Mouse (Mus musculus) kidney, embryonic 14.5 days (tissue): ENCODE data around the gene Endou. TPM values are rescaled to one million over a fixed set of nuclear protein-coding genes. Genes with fewer than 3 reads are reported as not detected.

Source experiments
- ATAC-seq: fragments of 200-750 bp; cut with Nextera tagmentation; 2 replicates; pipeline ENCODE4 v1.8.0; 2017; ENCODE audit warnings: moderate number of reproducible peaks, mild to moderate bottlenecking, moderate TSS enrichment, moderate library complexity; ENCODE audit not compliant: low FRiP score, low TSS enrichment
- H3K27ac ChIP-seq: fragments of 300-500 bp; sonication (generic); 2 replicates; pipeline ENCODE4 v1.5.1; 2014; ENCODE audit warnings: low read depth, mild to moderate bottlenecking, low read length, moderate library complexity, mixed read lengths
- H3K27me3 ChIP-seq: fragments of 300-500 bp; sonication (generic); 2 replicates; pipeline ENCODE4 v1.6.1; 2014; ENCODE audit warnings: mild to moderate bottlenecking, low read length; ENCODE audit not compliant: control insufficient read depth, insufficient read depth
- H3K36me3 ChIP-seq: fragments of 300-500 bp; sonication (generic); 2 replicates; pipeline ENCODE4 v1.6.1; 2014; ENCODE audit warnings: low read length, mixed read lengths; ENCODE audit not compliant: control insufficient read depth, insufficient read depth
- H3K4me1 ChIP-seq: fragments of 300-500 bp; sonication (generic); 2 replicates; pipeline ENCODE4 v1.6.1; 2014; ENCODE audit warnings: low read length, mixed read lengths; ENCODE audit not compliant: control insufficient read depth, insufficient read depth
- H3K4me2 ChIP-seq: fragments of 300-500 bp; sonication (generic); replicated peaks from 2 replicates; pipeline ENCODE4 v1.6.1; 2014; ENCODE audit warnings: low read depth, mild to moderate bottlenecking, low read length
- H3K4me3 ChIP-seq: fragments of 300-500 bp; sonication (generic); 2 replicates; pipeline ENCODE4 v1.5.1; 2014; ENCODE audit warnings: mild to moderate bottlenecking, low read length
- H3K9ac ChIP-seq: fragments of 300-500 bp; sonication (generic); 2 replicates; pipeline ENCODE4 v1.6.1; 2014; ENCODE audit warnings: low read depth, mild to moderate bottlenecking, low read length, moderate library complexity
- H3K9me3 ChIP-seq: fragments of 300-500 bp; sonication (generic); 2 replicates; pipeline ENCODE4 v1.6.1; 2016; ENCODE audit warnings: low read length; ENCODE audit not compliant: control insufficient read depth
- WGBS: fragments of 180-500 bp; shearing (Covaris S2); extraction: QIAGEN DNeasy Blood & Tissue Kit; methylation state at CpG from one replicate; pipeline ENCODE4 v1.1.7; 2014; 5-methylcytosine and 5-hydroxymethylcytosine counted together
- polyA plus RNA-seq: library from polyadenylated mRNA; unstranded; fragments of >200 nt; fragmentation: Nextera tagmentation; extraction: Ambion mirVana; gene quantifications from 2 replicates; pipeline ENCODE4 v1.2.1, GENCODE M21; 2014

The Endou gene
- polyA plus RNA-seq, result 0.20 and 0.34 TPM in 2 replicates

DNA sequence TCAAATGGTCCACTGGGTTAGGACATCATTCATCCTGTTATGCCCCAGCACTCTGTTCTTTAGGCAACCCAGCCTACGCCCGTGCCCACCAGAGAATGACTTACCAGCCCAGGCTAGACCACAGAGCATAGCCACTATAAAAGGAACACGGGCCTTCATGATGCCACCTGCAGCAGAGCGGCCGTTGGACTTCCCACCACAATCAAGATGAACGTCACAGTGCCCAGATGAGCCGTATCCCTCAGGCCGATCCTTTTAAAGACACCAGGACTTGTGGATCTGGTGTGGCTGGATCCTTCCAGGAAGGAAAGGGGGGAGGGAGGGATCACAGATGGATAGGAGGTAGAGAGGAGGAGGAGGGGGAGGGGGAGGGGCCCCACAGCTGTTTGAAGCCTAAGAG is at the start of gene Endou:
Gene Endou, minus strand, starts transcription at position 229 of the 400 bp plus-strand sequence.
- Histone ChIP-seq H3K4me2 (no peak within 1 kb of the TSS), H3K27ac (no peak within 1 kb of the TSS), H3K4me1 (0 out of 2 replicates have a peak, but pooled peaks cover 3% of the 10 kb centered on the region), H3K4me3 (no peak within 1 kb of the TSS), H3K36me3 (no peaks in the 10 kb centered on the region), H3K27me3 (no peaks in the 10 kb centered on the region), H3K9me3 (no peaks in the 10 kb centered on the region), H3K9ac (no peak within 1 kb of the TSS)
- ATAC-seq, result no peak
- WGBS, result 90% methylated on average over 8 of the region's 8 CpGs

DNA sequence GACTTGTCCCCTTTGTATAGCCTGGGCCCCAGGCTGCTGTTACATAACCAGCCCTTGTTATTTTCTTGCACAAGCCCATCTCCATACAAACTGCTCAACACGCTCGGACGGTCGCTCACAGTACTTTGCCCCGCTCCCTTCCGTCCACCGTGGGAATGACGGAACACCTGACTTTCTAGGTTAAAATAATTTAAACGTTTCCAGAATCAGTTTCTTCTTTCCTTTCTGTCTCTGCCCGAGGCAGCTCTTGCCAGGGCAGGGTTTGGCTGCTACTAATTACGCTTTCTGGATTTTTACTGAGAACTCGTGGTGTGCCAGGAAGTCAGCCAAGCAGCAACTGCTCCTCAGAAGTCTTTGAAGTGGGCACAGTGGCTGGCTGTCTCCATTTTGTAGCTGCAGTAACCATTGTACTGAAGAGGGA is 49.5 kb upstream of the Endou start:
- H3K4me3 ChIP-seq, result no peak overlapping the region
- 54% methylated on average over 12 of the region's 12 CpGs for WGBS
- no peak overlapping the region for H3K4me2 ChIP-seq
- no peaks in the 10 kb centered on the region for H3K9me3 ChIP-seq
- H3K36me3 ChIP-seq, result no peaks in the 10 kb centered on the region
- H3K27ac ChIP-seq, result peak overlapping the region; percentile 32; the same call in 1 of the 2 replicates
- H3K9ac ChIP-seq, result no peak overlapping the region
- no peaks in the 10 kb centered on the region; the same call in 1 of the 2 replicates for H3K27me3 ChIP-seq
- no peak for ATAC-seq
- H3K4me1 ChIP-seq, result peaks cover 44% of the 10 kb centered on the region

DNA sequence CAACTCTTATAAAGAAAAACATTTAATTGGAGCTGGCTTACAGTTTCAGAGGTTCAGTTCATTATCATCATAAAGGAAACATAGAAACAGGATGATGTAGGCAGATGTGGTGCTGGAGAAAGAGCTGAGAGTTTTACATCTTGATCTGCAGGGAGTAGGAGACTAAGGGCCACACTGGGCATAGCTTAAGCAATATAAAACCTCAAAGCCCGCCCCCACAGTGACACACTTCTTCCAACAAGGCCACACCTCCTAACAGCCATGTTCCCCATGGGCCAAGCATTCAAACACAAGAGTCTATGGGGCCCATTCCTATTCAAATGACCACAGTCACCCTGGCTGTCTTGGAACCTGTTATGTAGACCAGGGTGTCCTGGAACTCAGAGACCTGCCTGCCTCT is 48.4 kb upstream of the Endou start:
- Histone ChIP-seq H3K9me3 (no peaks in the 10 kb centered on the region), H3K9ac (no peak overlapping the region), H3K4me3 (no peak overlapping the region), H3K4me2 (no peak overlapping the region), H3K36me3 (no peaks in the 10 kb centered on the region), H3K4me1 (peaks cover 41% of the 10 kb centered on the region), H3K27ac (peak overlapping the region; percentile 37; the same call in 1 of the 2 replicates), H3K27me3 (no peaks in the 10 kb centered on the region; the same call in 1 of the 2 replicates)
- no peak for ATAC-seq
- WGBS, result 92% methylated on average over 1 of the region's 1 CpGs

DNA sequence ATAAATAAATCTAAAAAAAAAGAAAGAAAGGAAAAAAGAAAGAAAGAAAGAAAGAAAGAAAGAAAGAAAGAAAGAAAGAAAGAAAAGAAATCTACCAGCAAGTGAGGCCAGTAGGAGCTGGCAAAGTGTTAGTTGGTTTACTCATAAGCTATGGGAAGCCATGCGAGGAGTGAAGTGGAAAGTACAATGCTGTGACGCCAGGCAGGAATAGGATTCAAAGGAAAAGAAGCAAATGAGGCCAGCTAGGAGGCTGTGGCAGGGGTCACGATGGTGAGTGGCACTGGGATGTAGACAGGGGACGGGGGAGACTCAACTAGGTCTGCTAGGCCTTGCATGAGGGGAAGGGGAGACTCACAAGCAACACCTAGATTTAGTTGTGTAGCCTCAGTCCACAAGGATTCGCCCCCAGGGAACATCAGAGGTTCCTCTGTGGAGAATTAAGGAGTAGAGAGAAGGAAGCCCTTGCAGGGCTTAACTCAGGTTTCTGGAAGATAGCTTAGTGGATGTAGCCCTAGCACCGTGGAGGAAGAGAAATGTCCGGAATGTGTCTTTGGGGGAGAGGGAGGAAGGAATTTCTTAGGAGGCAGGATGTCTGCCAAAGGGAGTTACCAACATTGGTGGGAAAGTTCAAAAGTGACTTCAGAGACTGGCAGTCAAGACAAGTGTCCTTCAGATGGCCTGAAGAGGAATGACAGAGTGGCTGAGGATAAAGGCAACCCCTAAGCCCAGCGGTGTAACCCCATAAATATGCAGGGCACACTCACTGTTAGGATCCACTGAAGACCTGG is 47.4 kb upstream of the Endou start, which contains the start of gene Slc48a1:
Gene Slc48a1, plus strand, starts transcription at position 210 of the 788 bp plus-strand sequence.
- peak within 1 kb of the TSS; percentile 43 for H3K27ac ChIP-seq
- no peak within 1 kb of the TSS for H3K9ac ChIP-seq
- no peak within 1 kb of the TSS for H3K4me2 ChIP-seq
- WGBS, result 68% methylated on average over 8 of the region's 8 CpGs
- ATAC-seq, result no peak
- no peak within 1 kb of the TSS for H3K4me3 ChIP-seq
- H3K4me1 ChIP-seq, result peaks cover 49% of the 10 kb centered on the region
- no peaks in the 10 kb centered on the region for H3K27me3 ChIP-seq
- H3K9me3 ChIP-seq, result no peaks in the 10 kb centered on the region
- no peaks in the 10 kb centered on the region for H3K36me3 ChIP-seq

DNA sequence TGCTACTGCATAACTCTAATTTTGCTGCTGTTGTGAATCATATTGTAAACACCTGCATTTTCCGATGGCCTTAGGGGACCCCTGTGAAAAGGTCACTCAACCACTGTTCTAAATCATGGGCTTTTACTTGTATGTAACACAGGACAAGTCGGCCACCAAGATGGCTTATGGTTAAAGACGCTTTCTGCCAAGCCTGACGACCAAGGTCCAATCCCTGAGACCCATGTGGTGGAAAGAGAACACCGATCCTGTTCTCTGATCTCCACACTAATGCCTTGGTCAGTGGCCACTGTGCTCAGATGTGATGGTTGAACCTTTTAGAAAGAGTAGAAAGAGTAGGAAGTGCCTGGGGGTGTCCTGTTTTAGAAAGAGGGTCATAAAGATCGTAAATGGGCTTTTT is 45.8 kb upstream of the Endou start:
- no peak for ATAC-seq
- H3K4me1 ChIP-seq, result peaks cover 56% of the 10 kb centered on the region

DNA sequence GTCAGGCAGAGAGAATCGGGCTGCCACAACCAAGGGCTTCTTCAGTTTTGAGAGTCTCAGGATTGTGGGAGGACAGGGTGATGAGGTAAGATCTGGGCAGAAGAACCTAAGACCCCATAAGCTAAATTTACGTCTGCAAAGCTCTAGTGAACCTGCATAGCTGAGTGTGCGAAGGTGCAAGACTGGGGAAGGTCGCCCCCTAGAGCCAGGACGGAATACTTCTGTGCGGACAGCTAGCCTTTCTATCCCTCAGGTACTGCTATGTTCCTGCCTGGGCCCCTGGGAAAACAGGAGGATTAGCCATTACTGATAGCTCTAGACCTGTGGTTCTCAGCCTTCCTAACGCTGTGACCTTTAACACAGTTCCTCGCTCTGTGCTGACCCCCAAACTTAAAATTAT is 45.4 kb upstream of the Endou start:
- H3K36me3 ChIP-seq, result no peaks in the 10 kb centered on the region
- H3K9me3 ChIP-seq, result no peaks in the 10 kb centered on the region
- ATAC-seq, result 0 out of 2 replicates have a peak, but pooled peaks have one; percentile 32
- H3K9ac ChIP-seq, result no peak overlapping the region
- H3K27ac ChIP-seq, result no peak overlapping the region
- 12% methylated on average over 8 of the region's 8 CpGs for WGBS
- H3K4me1 ChIP-seq, result peaks cover 57% of the 10 kb centered on the region
- H3K4me3 ChIP-seq, result no peak overlapping the region
- H3K4me2 ChIP-seq, result no peak overlapping the region
- no peaks in the 10 kb centered on the region for H3K27me3 ChIP-seq

More for the DNA sequence above, 45.8 kb upstream of the Endou start:
- 69% methylated on average over 6 of the region's 6 CpGs for WGBS
- Histone ChIP-seq H3K4me2 (no peak overlapping the region), H3K9me3 (no peaks in the 10 kb centered on the region), H3K27ac (no peak overlapping the region), H3K9ac (no peak overlapping the region), H3K27me3 (no peaks in the 10 kb centered on the region), H3K4me3 (no peak overlapping the region), H3K36me3 (no peaks in the 10 kb centered on the region)

DNA sequence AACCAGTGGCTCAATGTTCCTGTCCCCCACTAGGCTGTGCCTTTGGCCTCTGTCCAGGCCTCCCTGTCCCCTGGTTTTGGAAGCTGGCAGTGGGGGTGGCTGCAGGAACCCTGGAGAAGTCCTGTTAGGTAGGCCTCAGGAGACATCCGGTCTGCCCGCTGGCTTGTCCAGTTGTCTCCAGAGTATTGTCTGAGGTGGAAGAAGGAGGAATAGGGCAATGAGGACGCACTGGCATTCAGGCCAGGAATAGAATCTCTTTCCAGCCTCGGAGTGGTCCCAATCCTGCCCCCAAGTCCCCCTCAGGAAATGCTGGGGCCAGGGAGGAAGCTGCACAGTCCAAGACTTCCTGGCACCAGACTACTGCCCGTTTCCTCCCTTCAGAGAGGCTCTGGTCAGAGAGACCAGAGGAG is 42.8 kb upstream of the Endou start:
- no peaks in the 10 kb centered on the region for H3K36me3 ChIP-seq
- H3K4me1 ChIP-seq, result peaks cover 43% of the 10 kb centered on the region
- peak overlapping the region; percentile 97 for H3K27ac ChIP-seq
- WGBS, result 53% methylated on average over 5 of the region's 5 CpGs
- no peaks in the 10 kb centered on the region for H3K9me3 ChIP-seq
- H3K4me3 ChIP-seq, result no peak overlapping the region
- 0 out of 2 replicates have a peak overlapping the region, but pooled peaks have one; percentile 31 for H3K9ac ChIP-seq
- peak; percentile 8; the same call in 1 of the 2 replicates for ATAC-seq
- no peak overlapping the region; the same call in 1 of the 2 replicates for H3K4me2 ChIP-seq
- no peaks in the 10 kb centered on the region for H3K27me3 ChIP-seq

DNA sequence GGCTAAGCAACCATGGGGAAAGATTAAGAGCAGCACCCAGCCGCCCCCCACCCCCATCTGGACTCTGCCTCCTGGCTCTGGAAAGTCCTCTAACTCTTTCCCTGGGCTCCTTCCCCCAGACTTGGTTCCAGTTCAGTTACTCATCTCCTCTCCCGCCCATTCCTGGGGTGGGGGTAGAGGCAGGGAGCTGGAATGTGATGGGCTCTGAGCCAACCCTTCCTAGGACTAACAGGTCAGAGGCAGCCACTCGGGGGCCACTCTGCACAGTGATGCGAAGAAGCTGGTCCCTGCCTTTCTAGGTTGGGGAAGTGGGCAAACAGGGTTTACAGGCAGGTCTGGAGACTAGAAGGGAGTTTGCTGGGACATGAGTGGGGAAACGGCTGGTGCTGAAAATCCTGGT is 42.0 kb upstream of the Endou start:
- no peak overlapping the region for H3K4me3 ChIP-seq
- peaks cover 39% of the 10 kb centered on the region for H3K4me1 ChIP-seq
- H3K4me2 ChIP-seq, result peak overlapping the region; percentile 17
- H3K9me3 ChIP-seq, result no peaks in the 10 kb centered on the region
- peak overlapping the region; percentile 97 for H3K27ac ChIP-seq
- peak overlapping the region; percentile 34; the same call in 1 of the 2 replicates for H3K9ac ChIP-seq
- no peaks in the 10 kb centered on the region for H3K36me3 ChIP-seq
- no peaks in the 10 kb centered on the region for H3K27me3 ChIP-seq
- WGBS, result 10% methylated on average over 5 of the region's 5 CpGs
- ATAC-seq, result peak; percentile 91

DNA sequence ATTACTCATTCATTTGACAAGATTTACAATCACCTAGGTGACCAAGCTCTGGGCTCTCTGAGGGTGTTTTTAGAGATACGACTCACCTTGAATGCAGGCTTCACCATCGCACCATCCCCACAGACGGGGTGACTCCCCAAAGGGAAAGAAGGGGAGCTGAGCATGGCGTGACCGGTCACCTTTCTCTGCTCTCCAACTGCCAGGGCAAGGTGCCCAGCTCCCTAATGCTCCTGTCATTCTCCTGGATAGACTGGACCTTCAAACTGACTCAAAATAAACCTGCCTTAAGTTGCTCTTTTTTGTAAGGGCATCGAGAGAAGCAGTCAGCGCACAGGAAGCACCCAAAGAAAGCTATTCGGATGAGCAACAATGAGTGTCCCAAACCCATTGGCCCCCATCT is 39.1 kb upstream of the Endou start:
- Histone ChIP-seq H3K9ac (no peak overlapping the region), H3K27me3 (peaks cover 9% of the 10 kb centered on the region; the same call in 1 of the 2 replicates), H3K4me2 (no peak overlapping the region), H3K4me3 (no peak overlapping the region), H3K27ac (no peak overlapping the region), H3K36me3 (no peaks in the 10 kb centered on the region), H3K4me1 (peaks cover 47% of the 10 kb centered on the region), H3K9me3 (no peaks in the 10 kb centered on the region)
- WGBS, result 82% methylated on average over 8 of the region's 8 CpGs
- no peak for ATAC-seq
